Mouse (Mus musculus): ENCODE measurements around the gene Crim1. TPM values are rescaled to one million over a fixed set of nuclear protein-coding genes. Genes with fewer than 3 reads are reported as not detected.

The Crim1 gene
- polyA plus RNA-seq, 1 experiment = 0.10 TPM

DNA sequence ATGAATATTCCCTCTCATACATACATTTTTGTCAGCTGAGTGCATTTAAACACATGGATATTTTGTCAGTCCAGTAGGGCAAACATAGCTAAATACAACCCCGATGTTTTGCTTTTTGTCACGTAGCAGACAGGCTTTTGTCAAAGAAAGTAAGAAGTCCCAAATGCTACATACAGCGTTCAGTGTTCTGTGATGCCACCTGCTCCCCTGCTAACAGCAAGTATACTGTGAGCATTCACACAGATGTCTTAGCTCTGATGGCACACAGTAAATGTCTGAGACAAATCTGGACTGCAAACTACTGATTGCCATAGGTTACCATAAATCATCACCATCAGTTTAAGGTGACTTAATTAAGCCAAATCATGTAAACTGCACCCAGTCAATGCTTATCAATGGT is 143.6 kb downstream of the Crim1 start:
- Histone ChIP-seq H3K4me3 (replicated peaks) (no peak overlapping the region), H3K27me3 (ENCODE audit: control insufficient read depth) (no peaks in the 10 kb centered on the region), H3K4me1 (ENCODE audit: control insufficient read depth) (no peaks in the 10 kb centered on the region), H3K9me3 (ENCODE audit: control insufficient read depth, low read length) (no peaks in the 10 kb centered on the region), H3K36me3 (ENCODE audit: control insufficient read depth) (no peaks in the 10 kb centered on the region; the same call in 1 of the 2 replicates)
- TF ChIP-seq GATA1 (IDR thresholded peaks at IDR 0.05; ENCODE audit: low read length) (no peak), TAL1 (IDR thresholded peaks at IDR 0.05; ENCODE audit: low read length) (no peak)

DNA sequence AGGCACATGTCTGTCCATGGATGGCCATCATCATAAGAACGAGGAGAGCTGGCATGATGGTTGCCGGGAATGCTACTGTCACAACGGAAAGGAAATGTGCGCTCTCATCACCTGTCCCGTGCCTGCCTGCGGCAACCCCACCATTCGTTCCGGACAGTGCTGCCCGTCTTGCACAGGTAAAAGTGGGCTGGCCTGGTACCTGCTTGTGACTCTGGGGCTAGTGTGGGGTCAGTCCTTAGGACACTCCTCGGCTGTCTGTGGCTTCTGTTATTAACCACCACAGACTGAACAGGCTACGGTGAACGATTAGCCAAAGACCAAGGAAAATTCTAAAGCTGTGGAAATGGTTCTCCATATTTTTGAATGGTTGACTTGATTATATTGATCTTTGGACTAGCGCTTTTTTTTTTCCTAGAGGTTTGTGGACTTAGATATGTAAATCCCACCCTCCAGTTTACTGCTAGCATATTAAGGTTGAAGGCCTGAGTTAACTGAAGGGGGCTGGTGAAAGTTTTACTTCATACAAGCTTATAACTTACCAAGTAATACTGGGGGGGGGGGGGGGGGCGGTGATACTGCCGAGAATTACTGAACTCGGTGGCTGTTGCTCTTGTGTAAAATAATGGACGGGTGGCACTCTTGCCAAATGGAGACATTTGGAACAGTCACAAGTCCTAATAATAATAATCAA is 147.2 kb downstream of the Crim1 start:
- no peaks in the 10 kb centered on the region for H3K27me3 ChIP-seq (ENCODE audit: control insufficient read depth)
- H3K4me3 ChIP-seq (replicated peaks) = no peak overlapping the region
- no peak for TF ChIP-seq GATA1 (IDR thresholded peaks at IDR 0.05; ENCODE audit: low read length)
- no peak for TF ChIP-seq TAL1 (IDR thresholded peaks at IDR 0.05; ENCODE audit: low read length)
- no peaks in the 10 kb centered on the region for H3K9me3 ChIP-seq (ENCODE audit: control insufficient read depth, low read length)
- H3K4me1 ChIP-seq (ENCODE audit: control insufficient read depth) = no peaks in the 10 kb centered on the region
- H3K36me3 ChIP-seq (ENCODE audit: control insufficient read depth) = peaks cover 3% of the 10 kb centered on the region

DNA sequence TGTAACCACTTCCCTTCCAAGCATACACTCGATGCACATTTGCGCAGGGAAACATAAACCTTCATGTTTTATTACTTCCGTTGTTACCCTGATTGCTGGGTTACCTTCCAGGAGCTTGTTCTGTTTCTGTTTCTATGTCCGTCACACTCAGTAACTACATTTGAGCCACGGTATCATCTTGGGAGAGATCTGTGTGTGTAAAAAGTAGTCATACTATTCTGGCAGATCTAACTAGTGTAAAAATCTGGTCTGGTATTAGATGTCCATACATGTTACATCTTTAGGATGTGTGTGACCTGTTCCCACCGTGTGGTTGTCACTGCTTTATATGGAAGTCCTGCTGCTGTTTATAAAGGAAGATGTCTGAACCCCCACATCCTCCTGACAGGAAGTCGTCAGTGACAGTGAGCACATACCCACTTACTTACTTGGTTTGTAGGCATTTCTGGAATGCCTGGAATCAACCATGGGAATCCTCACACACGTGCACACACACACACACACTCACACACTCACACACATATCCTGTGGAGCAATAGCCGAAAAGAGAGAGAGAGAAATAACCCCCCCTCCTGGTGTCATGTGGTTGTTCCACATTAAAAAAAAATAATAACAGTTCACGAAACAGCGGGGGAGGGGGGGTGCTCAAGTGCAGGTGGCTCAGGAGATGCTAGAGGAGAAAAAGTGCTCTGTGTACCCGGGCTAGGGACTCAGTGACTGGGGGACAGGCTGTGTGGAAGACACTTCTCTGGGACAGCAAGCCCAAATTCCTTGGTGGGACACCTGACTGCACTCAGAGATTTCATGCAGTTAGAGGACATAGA is 151.8 kb downstream of the Crim1 start:
- TF ChIP-seq TAL1 (IDR thresholded peaks at IDR 0.05; ENCODE audit: low read length) (no peak), GATA1 (IDR thresholded peaks at IDR 0.05; ENCODE audit: low read length) (no peak)
- peaks cover 3% of the 10 kb centered on the region for H3K36me3 ChIP-seq (ENCODE audit: control insufficient read depth)
- H3K27me3 ChIP-seq (ENCODE audit: control insufficient read depth) = no peaks in the 10 kb centered on the region
- no peak overlapping the region for H3K4me3 ChIP-seq (replicated peaks)
- no peaks in the 10 kb centered on the region; the same call in 1 of the 2 replicates for H3K4me1 ChIP-seq (ENCODE audit: control insufficient read depth)
- no peaks in the 10 kb centered on the region for H3K9me3 ChIP-seq (ENCODE audit: control insufficient read depth, low read length)

DNA sequence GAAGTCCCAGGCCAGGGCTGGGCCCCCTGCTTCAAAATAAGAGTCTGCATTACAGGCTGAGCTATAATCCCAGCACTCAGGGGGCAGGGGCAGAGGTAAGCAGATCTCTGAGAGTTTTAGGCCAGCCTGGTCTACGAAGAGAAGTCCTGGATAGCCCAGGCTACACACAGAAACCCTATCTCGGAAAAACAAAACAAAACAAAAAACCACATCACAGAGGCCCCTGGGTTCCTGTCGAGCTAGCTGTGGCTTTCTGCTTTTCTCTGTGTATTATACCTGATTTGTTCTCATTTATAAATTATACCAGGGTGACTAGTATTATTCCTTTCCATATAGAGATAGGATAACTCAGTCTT is 152.4 kb downstream of the Crim1 start:
- TF ChIP-seq GATA1 (IDR thresholded peaks at IDR 0.05; ENCODE audit: low read length) (no peak), TAL1 (IDR thresholded peaks at IDR 0.05; ENCODE audit: low read length) (no peak)
- H3K27me3 ChIP-seq (ENCODE audit: control insufficient read depth) = no peaks in the 10 kb centered on the region
- no peaks in the 10 kb centered on the region for H3K9me3 ChIP-seq (ENCODE audit: control insufficient read depth, low read length)
- no peak overlapping the region for H3K4me3 ChIP-seq (replicated peaks)
- H3K4me1 ChIP-seq (ENCODE audit: control insufficient read depth) = no peaks in the 10 kb centered on the region; the same call in 1 of the 2 replicates
- peaks cover 3% of the 10 kb centered on the region for H3K36me3 ChIP-seq (ENCODE audit: control insufficient read depth)

DNA sequence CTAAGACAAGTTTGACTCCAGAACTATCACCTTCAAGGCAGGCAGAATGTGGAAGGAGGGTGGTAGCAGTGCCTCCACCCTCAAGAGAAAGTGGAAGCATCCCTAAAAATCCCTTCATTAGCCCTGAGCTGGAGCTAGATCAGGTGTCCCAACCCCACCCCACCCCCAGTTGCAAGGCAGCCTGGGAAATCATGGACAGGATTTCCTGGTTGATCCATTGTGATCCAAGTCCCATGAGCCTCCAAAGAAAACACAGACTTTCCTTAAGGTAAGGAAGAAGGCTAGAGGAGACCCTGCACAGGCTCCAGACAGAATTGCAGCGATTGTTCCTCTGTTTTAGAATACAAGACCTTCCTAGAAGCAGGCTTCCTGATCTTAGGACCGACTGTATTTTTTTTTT is 154.4 kb downstream of the Crim1 start:
- H3K4me1 ChIP-seq (ENCODE audit: control insufficient read depth) = no peaks in the 10 kb centered on the region; the same call in 1 of the 2 replicates
- no peaks in the 10 kb centered on the region for H3K9me3 ChIP-seq (ENCODE audit: control insufficient read depth, low read length)
- H3K36me3 ChIP-seq (ENCODE audit: control insufficient read depth) = peaks cover 3% of the 10 kb centered on the region
- H3K27me3 ChIP-seq (ENCODE audit: control insufficient read depth) = no peaks in the 10 kb centered on the region
- TF ChIP-seq TAL1 (IDR thresholded peaks at IDR 0.05; ENCODE audit: low read length) (no peak), GATA1 (IDR thresholded peaks at IDR 0.05; ENCODE audit: low read length) (no peak)
- no peak overlapping the region for H3K4me3 ChIP-seq (replicated peaks)

DNA sequence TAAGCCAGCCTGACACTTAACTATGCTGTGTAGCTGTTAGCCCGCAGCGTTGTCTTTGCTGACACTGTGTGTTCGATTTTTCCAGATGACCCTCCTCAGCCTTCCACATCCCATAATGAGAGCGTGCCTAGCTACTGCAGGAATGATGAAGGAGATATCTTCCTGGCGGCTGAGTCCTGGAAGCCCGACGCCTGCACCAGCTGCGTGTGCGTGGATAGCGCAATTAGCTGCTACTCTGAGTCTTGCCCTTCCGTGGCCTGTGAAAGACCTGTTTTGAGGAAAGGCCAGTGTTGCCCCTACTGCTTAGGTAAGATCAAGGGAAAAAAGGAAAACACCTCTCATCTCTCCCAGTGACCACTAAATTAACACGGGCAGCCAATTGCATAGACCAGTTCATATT is 154.8 kb downstream of the Crim1 start:
- Histone ChIP-seq H3K27me3 (ENCODE audit: control insufficient read depth) (no peaks in the 10 kb centered on the region), H3K4me3 (replicated peaks) (no peak overlapping the region), H3K36me3 (ENCODE audit: control insufficient read depth) (peaks cover 3% of the 10 kb centered on the region), H3K4me1 (ENCODE audit: control insufficient read depth) (no peaks in the 10 kb centered on the region; the same call in 1 of the 2 replicates), H3K9me3 (ENCODE audit: control insufficient read depth, low read length) (no peaks in the 10 kb centered on the region)
- TF ChIP-seq TAL1 (IDR thresholded peaks at IDR 0.05; ENCODE audit: low read length) = no peak
- no peak for TF ChIP-seq GATA1 (IDR thresholded peaks at IDR 0.05; ENCODE audit: low read length)

DNA sequence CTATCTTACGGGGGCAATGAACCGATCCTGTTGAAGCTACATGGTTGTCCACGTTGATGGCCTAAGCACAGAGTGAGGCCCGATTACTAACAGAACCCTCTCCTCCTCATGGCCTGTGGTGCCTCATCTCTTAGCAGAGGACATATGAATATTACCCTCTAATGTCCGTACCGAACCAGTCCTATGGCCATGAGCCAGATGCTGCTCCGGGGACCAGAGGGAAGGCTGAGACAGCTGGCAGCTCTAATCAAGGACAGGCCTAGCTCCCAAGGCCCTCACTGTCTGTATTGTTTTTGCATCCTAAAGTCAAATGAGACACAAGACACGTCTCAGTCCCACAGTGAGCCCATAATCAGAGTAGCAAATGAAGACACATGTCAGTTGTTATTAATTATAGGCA is 155.6 kb downstream of the Crim1 start:
- TF ChIP-seq GATA1 (IDR thresholded peaks at IDR 0.05; ENCODE audit: low read length) (no peak), TAL1 (IDR thresholded peaks at IDR 0.05; ENCODE audit: low read length) (no peak)

DNA sequence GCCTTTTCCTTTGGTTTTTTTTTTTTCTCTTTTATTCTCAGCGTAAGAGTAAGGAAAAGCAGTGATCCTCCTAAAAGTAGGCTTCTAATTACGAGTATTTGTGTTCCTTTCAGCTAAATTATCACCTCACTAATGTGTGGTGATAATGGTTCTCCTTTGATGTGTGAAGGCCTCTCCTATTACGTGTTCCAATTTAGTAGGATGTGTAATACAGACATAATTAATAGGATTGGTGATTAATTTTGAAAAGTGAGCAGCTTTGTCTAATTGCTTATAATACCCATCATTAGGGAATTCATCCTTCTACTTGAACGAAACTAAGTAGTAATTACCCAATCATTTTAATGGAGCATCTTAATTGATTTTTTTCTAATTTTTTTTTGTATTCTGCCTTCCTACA is 157.7 kb downstream of the Crim1 start:
- Histone ChIP-seq H3K36me3 (ENCODE audit: control insufficient read depth) (no peaks in the 10 kb centered on the region), H3K4me1 (ENCODE audit: control insufficient read depth) (peaks cover 11% of the 10 kb centered on the region), H3K4me3 (replicated peaks) (no peak overlapping the region), H3K9me3 (ENCODE audit: control insufficient read depth, low read length) (no peaks in the 10 kb centered on the region), H3K27me3 (ENCODE audit: control insufficient read depth) (no peaks in the 10 kb centered on the region)
- TF ChIP-seq TAL1 (IDR thresholded peaks at IDR 0.05; ENCODE audit: low read length) = no peak
- TF ChIP-seq GATA1 (IDR thresholded peaks at IDR 0.05; ENCODE audit: low read length) = no peak

More for the DNA sequence above, 155.6 kb downstream of the Crim1 start:
- Histone ChIP-seq H3K9me3 (ENCODE audit: control insufficient read depth, low read length) (no peaks in the 10 kb centered on the region), H3K27me3 (ENCODE audit: control insufficient read depth) (no peaks in the 10 kb centered on the region), H3K4me3 (replicated peaks) (no peak overlapping the region), H3K4me1 (ENCODE audit: control insufficient read depth) (no peaks in the 10 kb centered on the region; the same call in 1 of the 2 replicates), H3K36me3 (ENCODE audit: control insufficient read depth) (peaks cover 3% of the 10 kb centered on the region)

DNA sequence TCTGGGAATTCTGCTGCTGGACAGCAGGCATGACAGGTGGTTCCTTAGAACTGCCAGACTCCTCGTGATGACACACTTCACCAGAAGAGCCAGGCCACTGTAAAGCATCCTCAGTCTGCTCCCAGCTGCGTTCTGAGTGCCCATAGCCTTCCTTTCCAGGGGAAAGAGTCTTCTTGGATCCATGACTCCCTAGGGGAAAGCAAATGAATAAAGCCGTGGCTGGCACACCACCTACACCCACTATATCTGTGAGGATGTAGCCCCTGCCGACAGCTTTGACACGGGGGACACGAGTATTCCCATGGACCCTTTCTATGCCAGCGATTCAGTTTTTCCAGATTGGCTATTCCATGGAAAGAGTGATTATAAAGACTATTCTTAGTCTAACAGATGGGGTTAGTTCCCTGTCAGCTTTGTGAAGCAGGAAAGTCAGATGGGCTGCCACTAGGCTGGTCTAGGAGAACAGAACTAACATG is 158.2 kb downstream of the Crim1 start:
- Histone ChIP-seq H3K36me3 (ENCODE audit: control insufficient read depth) (no peaks in the 10 kb centered on the region), H3K4me3 (replicated peaks) (no peak overlapping the region), H3K9me3 (ENCODE audit: control insufficient read depth, low read length) (no peaks in the 10 kb centered on the region), H3K4me1 (ENCODE audit: control insufficient read depth) (peaks cover 12% of the 10 kb centered on the region), H3K27me3 (ENCODE audit: control insufficient read depth) (no peaks in the 10 kb centered on the region)
- TF ChIP-seq GATA1 (IDR thresholded peaks at IDR 0.05; ENCODE audit: low read length) (no peak), TAL1 (IDR thresholded peaks at IDR 0.05; ENCODE audit: low read length) (no peak)

Data from erythroblast, embryonic 14.5 days (primary cell).